Mouse (Mus musculus) urinary bladder, postnatal 4 days (tissue): Measurements from ENCODE around the gene Dnajc15.

Experiments used
- DNase-seq, 2 experiments: peaks; one replicate each; pipeline ENCODE4 v3.0.0; 2021 to 2022; ENCODE audit warnings: low spot score in 2 of 2

Gene Dnajc15

DNA sequence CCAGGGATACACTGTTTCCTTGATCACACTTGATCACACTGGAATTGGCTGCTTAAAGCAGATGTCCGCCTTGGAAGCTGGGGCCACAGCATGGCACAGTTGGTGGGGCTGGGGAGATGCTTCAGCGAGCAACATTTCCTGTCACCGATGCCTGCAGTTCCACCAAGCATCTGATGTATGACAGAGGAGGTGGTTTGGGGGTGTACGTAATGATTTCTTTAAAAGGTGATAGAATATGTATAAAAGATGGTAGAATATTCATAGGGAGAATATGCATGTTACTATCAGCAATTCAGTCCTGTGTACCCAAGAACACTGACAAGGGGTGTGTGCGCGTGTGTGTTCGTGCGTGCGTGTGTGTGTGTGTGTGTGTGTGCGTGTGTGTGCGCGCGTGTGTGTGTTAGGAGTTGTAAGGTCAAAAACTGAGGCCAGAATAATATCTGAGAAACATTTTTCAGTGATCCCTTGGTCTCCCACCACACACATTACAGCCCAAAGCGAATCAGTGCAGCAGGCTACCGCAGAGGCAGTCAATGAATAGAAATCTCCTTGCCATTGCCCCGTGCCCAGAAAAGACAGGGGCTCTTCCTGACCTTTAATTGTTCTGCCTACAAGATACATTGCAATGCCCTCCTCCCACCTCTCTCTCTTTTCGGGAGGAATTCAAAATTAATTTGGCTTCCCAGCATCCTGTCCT is 73.2 kb downstream of the Dnajc15 start:
- no peak for DNase-seq

DNA sequence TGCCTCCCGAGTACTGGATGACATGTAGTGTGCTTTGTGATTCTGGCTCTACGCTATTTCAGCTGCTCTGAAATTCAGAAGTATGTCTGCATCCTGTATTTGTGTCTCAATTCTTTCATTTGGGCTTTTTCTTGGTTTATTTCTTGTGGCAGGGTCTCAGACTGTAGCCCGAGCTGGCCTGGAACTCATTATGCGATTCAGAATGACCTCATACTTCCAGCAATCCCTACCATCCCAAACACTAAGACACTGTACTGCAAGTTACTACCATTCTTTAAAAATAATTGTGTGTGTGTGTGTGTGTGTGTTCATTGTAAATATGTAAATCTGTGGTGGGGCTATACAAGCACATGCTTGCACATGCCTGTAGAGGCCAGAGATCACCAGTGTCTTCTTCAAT is 78.4 kb downstream of the Dnajc15 start:
- no peak for DNase-seq

DNA sequence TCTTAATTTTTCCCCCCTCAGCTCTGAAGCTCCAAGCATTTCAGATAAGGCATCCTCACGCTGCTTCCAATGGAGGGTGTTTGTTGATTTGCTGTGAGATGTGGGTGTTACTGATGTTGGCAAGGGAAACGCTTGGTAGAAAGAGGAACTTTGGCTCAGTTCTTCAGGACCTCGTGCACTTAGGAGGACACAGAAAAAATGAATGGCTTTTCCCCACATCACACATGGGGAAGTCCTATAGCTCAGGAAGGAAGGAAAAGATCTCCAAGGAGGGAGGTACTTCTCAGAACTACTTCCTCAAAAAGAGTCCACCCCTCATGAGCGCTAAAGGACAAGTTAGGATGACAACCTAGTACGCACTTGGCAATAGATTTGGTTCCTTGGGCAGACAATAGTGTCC is 79.7 kb downstream of the Dnajc15 start:
- no peak for DNase-seq

DNA sequence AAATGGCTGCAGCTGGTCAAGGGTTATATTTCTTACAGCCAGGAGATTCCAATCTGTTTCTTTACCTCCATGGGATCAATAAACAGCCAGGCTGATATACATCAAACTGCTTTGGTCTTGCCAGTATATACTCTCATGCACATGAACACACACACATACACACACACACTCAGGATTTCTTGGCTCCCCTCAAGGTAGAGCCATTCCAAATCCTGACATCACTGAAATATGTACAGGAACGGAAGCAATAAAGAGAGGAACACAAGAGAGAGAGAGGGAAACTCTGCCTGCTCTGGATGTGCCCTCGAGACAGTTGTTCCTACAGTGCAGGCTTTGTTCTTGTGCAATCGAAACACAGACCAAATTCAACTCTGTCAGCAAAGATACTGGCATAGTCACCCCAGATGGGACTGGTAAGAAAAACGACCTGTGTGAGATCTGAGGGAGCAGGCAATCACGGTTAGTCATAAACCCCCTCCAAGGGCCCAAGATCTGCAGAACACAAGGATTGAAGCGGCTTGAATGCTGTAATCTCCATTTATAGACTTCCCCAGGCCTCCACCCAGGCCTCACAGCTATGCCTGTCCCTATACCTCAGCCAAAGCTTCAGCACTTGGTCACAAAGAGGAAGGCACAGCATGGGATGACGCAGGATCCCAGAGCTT is 80.5 kb downstream of the Dnajc15 start:
- DNase-seq = no peak

DNA sequence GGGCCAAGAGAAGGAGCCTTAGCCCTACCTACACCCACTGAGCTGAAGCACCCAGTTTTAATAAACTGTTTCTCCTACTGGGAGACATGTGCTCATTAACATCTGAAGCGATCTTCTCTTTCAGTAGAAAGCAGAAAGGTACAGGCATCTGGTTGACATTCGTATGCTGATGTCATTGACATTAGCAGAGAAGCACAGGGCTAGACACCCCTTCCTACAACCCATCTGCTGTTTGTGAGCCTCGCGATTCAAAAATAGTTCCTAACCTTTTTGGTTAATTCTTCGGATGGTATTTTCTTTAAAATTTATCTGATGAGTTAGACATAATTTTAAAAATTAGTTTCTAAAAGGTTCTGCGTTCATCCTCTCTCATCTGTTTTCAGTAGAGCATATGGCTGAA is 81.9 kb downstream of the Dnajc15 start:
- DNase-seq = no peak

DNA sequence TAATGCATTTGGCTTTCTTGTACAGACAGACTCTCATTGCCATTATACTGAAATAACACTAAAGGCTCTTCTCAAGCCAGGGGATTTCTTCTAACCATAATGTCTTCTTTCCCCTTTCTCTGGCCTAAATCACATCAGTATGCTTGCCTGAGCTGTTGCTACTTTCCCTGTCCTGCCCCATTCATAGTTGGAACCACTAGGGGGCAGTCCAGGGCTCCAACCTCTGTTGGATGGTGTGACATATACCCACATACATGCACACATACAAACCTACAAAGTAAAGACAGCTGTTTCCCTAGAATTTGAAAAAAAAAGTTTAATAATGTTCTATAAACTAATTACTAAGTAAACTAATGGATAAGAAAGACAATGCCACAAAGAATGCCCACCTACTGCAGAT is 91.7 kb downstream of the Dnajc15 start:
- DNase-seq = no peak

DNA sequence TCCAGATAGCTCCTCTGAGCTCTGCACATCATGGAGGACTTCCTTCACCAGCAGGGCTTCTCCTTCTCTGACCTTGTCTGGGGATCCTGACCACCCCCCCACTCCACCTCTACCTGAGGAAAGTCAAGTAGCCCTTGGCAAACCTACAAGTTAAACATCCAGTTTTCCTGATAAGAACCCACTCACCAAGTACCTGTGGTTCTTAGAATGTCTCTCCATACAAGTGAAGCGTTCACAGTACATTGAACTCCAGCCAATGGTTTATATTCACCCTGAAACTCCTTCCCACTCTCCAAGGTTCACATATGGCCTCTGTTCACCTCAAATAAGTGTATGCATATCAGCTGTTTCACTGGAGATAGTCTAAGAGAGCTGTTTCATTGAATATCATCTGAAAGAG is 97.6 kb downstream of the Dnajc15 start:
- no peak for DNase-seq

DNA sequence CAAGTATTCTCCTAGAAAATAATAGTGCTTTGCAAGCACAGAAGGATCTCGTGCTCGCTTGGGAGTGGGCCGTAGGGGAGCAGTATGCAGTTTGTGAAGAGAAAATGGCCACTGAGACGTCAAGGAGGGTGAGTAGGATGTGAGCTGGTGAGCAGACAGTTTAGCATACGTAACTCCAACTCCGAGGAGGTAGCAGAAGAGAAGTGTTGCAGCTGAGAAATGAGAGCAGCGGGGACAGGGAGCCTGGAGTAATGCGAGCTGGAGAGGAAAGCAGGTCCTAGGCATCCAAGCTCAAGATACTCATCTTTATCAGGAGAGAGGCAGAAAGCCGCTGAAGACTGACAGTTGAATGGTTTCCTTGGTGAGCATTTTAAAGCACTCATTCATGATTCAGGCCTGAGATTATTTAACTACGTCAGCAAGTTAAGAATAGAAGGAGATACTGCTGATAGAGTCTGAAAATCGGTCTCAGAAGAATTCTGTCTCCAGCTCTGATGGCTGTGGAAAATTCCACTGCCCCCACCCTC is 98.9 kb downstream of the Dnajc15 start:
- no peak for DNase-seq

DNA sequence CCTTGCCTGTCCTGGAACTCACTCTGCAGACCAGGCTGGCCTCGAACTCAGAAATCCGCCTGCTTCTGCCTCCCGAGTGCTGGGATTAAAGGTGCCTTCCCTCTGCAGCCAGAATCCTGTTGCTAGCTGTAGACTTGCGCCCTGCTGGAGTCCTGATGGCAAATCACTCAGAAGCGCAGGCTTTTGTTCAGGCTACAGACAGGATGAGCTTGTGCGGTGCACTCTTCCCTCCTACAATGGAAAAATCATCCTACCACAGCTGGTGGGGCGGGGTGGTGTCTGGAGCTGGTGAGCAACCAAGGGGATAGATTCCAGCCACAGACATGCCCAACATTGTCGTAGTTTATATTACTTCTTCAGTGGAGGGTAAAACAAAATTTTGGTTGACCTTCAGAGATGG is 101.6 kb downstream of the Dnajc15 start:
- no peak for DNase-seq

DNA sequence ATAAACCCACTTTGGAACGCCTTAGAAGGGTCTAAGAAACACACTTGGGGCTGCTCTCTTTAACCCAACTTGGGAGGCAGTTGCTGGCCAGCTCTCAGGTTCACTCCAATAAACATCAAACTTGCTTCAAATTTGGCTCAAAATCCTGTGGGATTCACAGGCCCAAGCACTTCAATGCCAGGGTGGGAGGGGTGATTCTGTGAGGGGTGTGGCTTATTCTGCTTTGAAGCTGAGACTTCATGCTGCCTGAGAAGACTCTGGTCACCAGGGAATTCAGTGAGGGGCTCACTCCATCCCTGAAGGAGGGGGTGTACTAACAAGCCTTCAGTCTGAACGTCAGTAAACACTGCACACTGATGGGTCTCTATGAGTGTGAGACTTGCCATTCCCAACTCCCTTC is 103.3 kb downstream of the Dnajc15 start:
- DNase-seq = peak in 1 of 2 experiments; percentile 14
